Mouse (Mus musculus): ENCODE data around the gene Ptprr.

Ptprr gene

GRCm38 (mm10) chr10:116194409-116194808, 176.4 kb downstream of the Ptprr start:
- no peak for DNase-seq (ENCODE audit: inconsistent age in 2 of 2, low spot score in 1 of 2)

- DNase-seq (ENCODE audit: inconsistent age in 2 of 2, low spot score in 1 of 2): peak in 1 of 2 experiments; percentile 33
Measured at GRCm38 (mm10) chr10:116196596-116197415, 178.8 kb downstream of the Ptprr start.

GRCm38 (mm10) chr10:116197416-116197939, 179.5 kb downstream of the Ptprr start:
- peak in 1 of 2 experiments; percentile 59 for DNase-seq (ENCODE audit: inconsistent age in 2 of 2, low spot score in 1 of 2)

- DNase-seq (ENCODE audit: inconsistent age in 2 of 2, low spot score in 1 of 2): peak in 1 of 2 experiments; percentile 61
Measured at GRCm38 (mm10) chr10:116199035-116199434, 181.0 kb downstream of the Ptprr start.

- DNase-seq (ENCODE audit: inconsistent age in 2 of 2, low spot score in 1 of 2): no peak
Measured at GRCm38 (mm10) chr10:116201542-116201941, 183.5 kb downstream of the Ptprr start.

- DNase-seq (ENCODE audit: inconsistent age in 2 of 2, low spot score in 1 of 2): peak; percentile 30 to 71
Measured at GRCm38 (mm10) chr10:116205580-116206358, 187.8 kb downstream of the Ptprr start.

- DNase-seq (ENCODE audit: inconsistent age in 2 of 2, low spot score in 1 of 2): peak in 1 of 2 experiments; percentile 35
Measured at GRCm38 (mm10) chr10:116206449-116206848, 188.4 kb downstream of the Ptprr start.

- DNase-seq (ENCODE audit: inconsistent age in 2 of 2, low spot score in 1 of 2): peak; percentile 55 to 81
Measured at GRCm38 (mm10) chr10:116207987-116208726, 190.1 kb downstream of the Ptprr start.

GRCm38 (mm10) chr10:116208727-116209115, 190.7 kb downstream of the Ptprr start:
- peak in 1 of 2 experiments; percentile 52 for DNase-seq (ENCODE audit: inconsistent age in 2 of 2, low spot score in 1 of 2)

- DNase-seq (ENCODE audit: inconsistent age in 2 of 2, low spot score in 1 of 2): no peak
Measured at GRCm38 (mm10) chr10:116212127-116212526, 194.1 kb downstream of the Ptprr start.

GRCm38 (mm10) chr10:116220336-116221118, 202.5 kb downstream of the Ptprr start:
- peak; percentile 43 to 74 for DNase-seq (ENCODE audit: inconsistent age in 2 of 2, low spot score in 1 of 2)

GRCm38 (mm10) chr10:116235299-116235698, 217.3 kb downstream of the Ptprr start:
- DNase-seq (ENCODE audit: inconsistent age in 2 of 2, low spot score in 1 of 2): peak; percentile 33 to 54

- no peak for DNase-seq (ENCODE audit: inconsistent age in 2 of 2, low spot score in 1 of 2)
Measured at GRCm38 (mm10) chr10:116242200-116242599, 224.2 kb downstream of the Ptprr start.

- peak; percentile 27 to 47 for DNase-seq (ENCODE audit: inconsistent age in 2 of 2, low spot score in 1 of 2)
Measured at GRCm38 (mm10) chr10:116243373-116243772, 225.4 kb downstream of the Ptprr start.

- no peak for DNase-seq (ENCODE audit: inconsistent age in 2 of 2, low spot score in 1 of 2)
Measured at GRCm38 (mm10) chr10:116245632-116246031, 227.6 kb downstream of the Ptprr start.

GRCm38 (mm10) chr10:116252668-116253067, 234.7 kb downstream of the Ptprr start:
- no peak for DNase-seq (ENCODE audit: inconsistent age in 2 of 2, low spot score in 1 of 2)

GRCm38 (mm10) chr10:116253972-116254371, 236.0 kb downstream of the Ptprr start:
- no peak for DNase-seq (ENCODE audit: inconsistent age in 2 of 2, low spot score in 1 of 2)

- no peak for DNase-seq (ENCODE audit: inconsistent age in 2 of 2, low spot score in 1 of 2)
Measured at GRCm38 (mm10) chr10:116259298-116259697, 241.3 kb downstream of the Ptprr start.

- DNase-seq (ENCODE audit: inconsistent age in 2 of 2, low spot score in 1 of 2): peak; percentile 62 to 87
Measured at GRCm38 (mm10) chr10:116260658-116261433, 242.8 kb downstream of the Ptprr start.
